Comparison of ENCODE assay signal across 21 mouse cellular contexts in the genomic region with DNA sequence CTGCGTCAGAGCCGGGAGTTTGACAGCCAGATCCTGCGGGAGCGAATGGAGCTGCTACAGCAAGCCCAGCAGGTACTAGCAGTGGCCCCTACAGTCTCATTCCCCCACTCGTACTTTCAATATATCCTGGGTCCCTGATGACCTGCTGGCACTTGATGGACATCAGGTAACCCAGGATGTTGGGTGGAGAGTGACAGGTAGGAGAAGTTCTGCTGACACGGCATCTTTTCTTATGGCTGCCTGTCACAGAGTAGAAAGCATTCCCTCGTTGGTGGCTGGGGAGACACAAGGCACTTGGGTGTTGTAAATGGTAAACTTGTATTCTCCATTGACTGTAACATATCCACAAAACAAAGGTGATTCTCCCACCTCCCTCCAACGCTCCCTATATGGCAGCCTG. TPM values are rescaled to one million over a fixed set of nuclear protein-coding genes. Genes with fewer than 3 reads are reported as not detected.
DNase-seq lines count a peak whose midpoint lies in the region; TF ChIP-seq lines count a peak whose summit lies in the region.
"Had no signal": no experiment of that assay in that cellular context is flagged by ENCODE, and none has a peak within 500 bp of the region (broad histone marks: within the 10 kb centered on the region; RNA-seq: fewer than 3 reads in every experiment).

No protein-coding gene starts in this region.

- no peak for TF ChIP-seq RAD21 in CH12.LX (IDR thresholded peaks at IDR 0.05; ENCODE audit: low read depth, low read length)

- DNase-seq in CH12.LX (ENCODE audit: extremely low read depth): no peak
- DNase-seq in ES-E14 (ENCODE audit: low read depth, low spot score): no peak
- no peak for DNase-seq in T-cell, adult 2 months (ENCODE audit: low spot score)
- DNase-seq in thymus, postnatal 0 days (ENCODE audit: low spot score): no peak
- DNase-seq: adrenal gland, adult 2 months; adrenal gland, adult 8-10 months; adrenal gland, postnatal 10 days; adrenal gland, postnatal 14 days; adrenal gland, postnatal 25 days; adrenal gland, postnatal 36 days; B cell, adult 2 months; cerebellum, adult 11 months; cerebellum, adult 11-12 months; cerebellum, adult 18-20 months; cerebellum, adult 2 months; cerebellum, adult 8-10 months; cerebellum, adult 9-10 months had no signal

- no peak overlapping the region for H3K4me3 ChIP-seq in CH12.LX (replicated peaks in 1 of 3; ENCODE audit: low read depth in 2 of 3, low read length in 2 of 3, poor library complexity in 1 of 3)
- H3K4me3 ChIP-seq in ES-E14 (ENCODE audit: insufficient read depth in 1 of 2, low read depth in 1 of 2, low read length in 2 of 2, poor library complexity in 1 of 2, severe bottlenecking in 1 of 2): no peak overlapping the region

- no peaks in the 10 kb centered on the region for H3K79me2 ChIP-seq in CH12.LX (replicated peaks; ENCODE audit: control insufficient read depth, extremely low read depth, insufficient read depth, poor library complexity, severe bottlenecking)

- no peak overlapping the region for H3K4me2 ChIP-seq in CH12.LX (ENCODE audit: insufficient read depth, low read depth, poor library complexity, severe bottlenecking)

- TF ChIP-seq POLR2A in CH12.LX (IDR thresholded peaks at IDR 0.05; ENCODE audit: low read depth, low read length): no peak

- TF ChIP-seq CTCF in CH12.LX (conservative IDR thresholded peaks at IDR 0.05 in 1 of 2, IDR thresholded peaks at IDR 0.05 in 1 of 2; ENCODE audit: low read depth in 2 of 2, low read length in 2 of 2): no peak

- no peak overlapping the region for H3K27ac ChIP-seq in CH12.LX (ENCODE audit: insufficient read depth, low read depth)
- no peak overlapping the region for H3K27ac ChIP-seq in ES-E14 (ENCODE audit: insufficient read depth, low read depth, low read length, poor library complexity, severe bottlenecking)

- no peak overlapping the region for H3K9ac ChIP-seq in CH12.LX (ENCODE audit: insufficient read depth, low read depth)
- no peak overlapping the region for H3K9ac ChIP-seq in ES-E14 (ENCODE audit: insufficient read depth, low read depth, low read length, poor library complexity, severe bottlenecking)

- dilution Hi-C loops in CH12.LX (cut with MboI; ENCODE audit: extremely low pct_ligation_motif_present, extremely low pct_unique_long_range_greater_than_20kb, low sequenced_read_pairs): no loop called here

- no peaks in the 10 kb centered on the region for H3K9me3 ChIP-seq in CH12.LX (replicated peaks; ENCODE audit: low read length)
- H3K9me3 ChIP-seq in ES-E14 (ENCODE audit: control insufficient read depth, insufficient read depth, low read depth, low read length): no peaks in the 10 kb centered on the region

- H3K4me1 ChIP-seq in CH12.LX (ENCODE audit: control insufficient read depth in 1 of 2, insufficient read depth in 2 of 2) (peaks cover 0 to 10% of the 10 kb centered on the region in 2 experiments; a peak in 2 of 4 replicates), ES-E14 (ENCODE audit: control insufficient read depth in 2 of 2, insufficient read depth in 2 of 2, low read length in 2 of 2, poor library complexity in 1 of 2) (no peaks in the 10 kb centered on the region)

- no peak for TF ChIP-seq EP300 in CH12.LX (IDR thresholded peaks at IDR 0.05; ENCODE audit: low read length)

- in situ Hi-C loops in CH12.LX (cut with MboI; ENCODE audit: low pct_ligation_motif_present, low pct_unique_long_range_greater_than_20kb, low sequenced_read_pairs) (no loop called here), ES-E14 (cut with MboI; ENCODE audit: low sequenced_read_pairs in 2 of 2, unreplicated experiment in 2 of 2) (no loop called here)

- peaks cover 26% of the 10 kb centered on the region for H3K27me3 ChIP-seq in CH12.LX (replicated peaks)

- H3K36me3 ChIP-seq in CH12.LX (replicated peaks in 1 of 2; ENCODE audit: control insufficient read depth in 1 of 2, insufficient read depth in 1 of 2, low read length in 1 of 2): no peaks in the 10 kb centered on the region
- H3K36me3 ChIP-seq in ES-E14 (ENCODE audit: control insufficient read depth, insufficient read depth, low read length, poor library complexity, severe bottlenecking): no peaks in the 10 kb centered on the region
- H3K36me3 ChIP-seq: G1E had no signal

TF ChIP-seq in CH12.LX, 34 proteins besides CTCF, POLR2A, EP300 and RAD21:
- TF ChIP-seq MAFK (IDR thresholded peaks at IDR 0.05; ENCODE audit: insufficient replicate concordance, low read length) (peak; percentile 55; the same call in 1 of the 2 replicates), ZMIZ1 (IDR thresholded peaks at IDR 0.05; ENCODE audit: low read depth, low read length) (no peak), USF1 (IDR thresholded peaks at IDR 0.05; ENCODE audit: low read depth, low read length) (no peak), MYC (IDR thresholded peaks at IDR 0.05; ENCODE audit: low read depth, low read length) (no peak), JUND (conservative IDR thresholded peaks at IDR 0.05; ENCODE audit: low read depth, low read length) (no peak), SMC3 (IDR thresholded peaks at IDR 0.05; ENCODE audit: low read depth, low read length) (no peak), ZKSCAN1 (IDR thresholded peaks at IDR 0.05; ENCODE audit: borderline replicate concordance, low read depth, low read length) (no peak)

TF ChIP-seq in ES-E14, 5 proteins besides CTCF, POLR2A, EP300 and RAD21:
- TF ChIP-seq MAFK (IDR thresholded peaks at IDR 0.05; ENCODE audit: insufficient read depth, low read depth, low read length) (peak; percentile 75), ZC3H11A (IDR thresholded peaks at IDR 0.05; ENCODE audit: borderline replicate concordance, low read depth, low read length) (no peak)

RNA-seq across cellular contexts. Expression of a gene that starts 56.6 kb away (rescaled TPM):
- total RNA-seq in CH12.LX (2012; rRNA removed): not detected in 2 replicates
- not detected in 2 replicates for total RNA-seq in CH12.LX (2014; rRNA removed)
- polyA plus RNA-seq in CH12.LX (2012; ENCODE audit: insufficient read length, low read depth): not detected in 2 replicates
- 0.05 TPM in 1 of 2 replicates, not detected in the other for total RNA-seq in ES-E14 (2012; rRNA removed)
- 0.22 and 0.27 TPM in 2 replicates for polyA plus RNA-seq in thymus, postnatal 0 days (2015; fragmentation: Nextera tagmentation; extraction: Ambion mirVana)
- total RNA-seq: MEL had no signal
- polyA plus RNA-seq: C2C12, G1E, Patski had no signal
